Mouse (Mus musculus): ENCODE results near the gene Kat8.

DNA sequence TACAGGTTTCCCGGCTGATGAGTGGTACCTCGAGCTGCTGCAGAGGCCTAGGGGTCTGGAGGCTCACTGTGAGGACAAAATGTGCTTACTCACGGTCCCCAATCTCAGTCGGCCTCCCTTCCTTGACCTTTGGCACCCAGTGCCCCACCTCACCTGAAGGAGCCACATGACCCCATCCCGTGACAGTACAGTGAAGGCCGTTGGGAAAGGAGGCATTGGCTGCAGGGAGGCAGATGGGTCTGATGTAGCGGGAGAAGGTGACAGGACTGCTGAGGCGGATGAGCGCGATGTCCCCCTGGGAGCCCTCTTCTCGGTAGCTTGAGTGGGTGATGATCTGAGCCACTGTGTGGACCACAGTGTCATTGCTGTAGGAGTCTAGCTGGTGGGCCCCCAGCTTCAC, 14.5 kb downstream of the Kat8 start:
- TF ChIP-seq CTCF (IDR thresholded peaks at IDR 0.05; ENCODE audit: extremely low read depth, insufficient read depth, insufficient read length, insufficient replicate concordance) (no peak), POLR2A (IDR thresholded peaks at IDR 0.05; ENCODE audit: low read depth, low read length) (no peak)
